Mouse (Mus musculus) cerebellum, adult 2 months (tissue): ENCODE measurements around the gene Cntln.

Source experiments
- CTCF ChIP-seq: fragments of 200-500 bp; IDR thresholded peaks from 2 replicates; pipeline ENCODE4 v1.5.1; 2011; ENCODE audit warnings: low read depth, mild to moderate bottlenecking, control low read depth, low read length, moderate library complexity, borderline replicate concordance; ENCODE audit not compliant: insufficient read depth
- POLR2A ChIP-seq: fragments of 200-500 bp; IDR thresholded peaks from 2 replicates; pipeline ENCODE4 v1.6.1; 2011; ENCODE audit warnings: low read length, control low read depth, borderline replicate concordance; ENCODE audit not compliant: insufficient read depth

DNA sequence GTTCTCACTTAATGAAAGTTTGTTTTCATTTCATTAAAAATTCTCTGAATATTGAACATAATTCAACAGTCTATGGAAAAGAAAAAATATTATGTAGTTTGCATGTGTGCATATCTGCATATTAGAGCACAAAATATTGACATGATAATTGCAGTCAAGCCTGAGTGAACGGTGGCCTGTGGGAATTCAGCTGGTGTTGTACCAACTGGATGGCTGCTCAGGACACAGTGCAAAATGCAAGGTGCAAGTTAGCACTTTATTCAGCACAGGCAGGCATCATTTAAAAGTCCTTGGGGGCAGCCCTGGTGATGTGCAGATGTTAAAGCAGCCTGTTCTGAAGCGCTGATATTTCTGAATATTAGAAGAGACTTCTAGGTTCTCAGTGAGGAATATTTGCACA lies 58.5 kb downstream of the Cntln start:
- TF ChIP-seq POLR2A = no peak
- TF ChIP-seq CTCF = no peak
